Mouse (Mus musculus): ENCODE data around the gene C1s2.

GRCm38 (mm10) chr6:124678769-124679168 is 42.9 kb upstream of the C1s2 start:
- TF ChIP-seq CTCF (IDR thresholded peaks at IDR 0.05; ENCODE audit: borderline replicate concordance, extremely low read depth, insufficient read depth, insufficient read length) = no peak
- TF ChIP-seq POLR2A (IDR thresholded peaks at IDR 0.05; ENCODE audit: borderline replicate concordance, extremely low read depth, insufficient read depth, insufficient read length, poor library complexity, severe bottlenecking) = no peak

Data from brain, embryonic 14.5 days (tissue).